Mouse (Mus musculus) bone marrow macrophage, adult 2 months (primary cell): ENCODE results near the gene Akap1. TPM values are rescaled to one million over a fixed set of nuclear protein-coding genes. Genes with fewer than 3 reads are reported as not detected.
A peak's percentile ranks its signal among the peaks of the same experiment; 100 is the strongest.
"Not testable (repeated sequence)": the region's sequence is repeated elsewhere in the genome, so short reads cannot be mapped to it uniquely, and the experiment has no call there.

Experiments used
- H3K27ac ChIP-seq: 2 replicates; pipeline ENCODE4 v1.5.1; 2012; ENCODE audit warnings: low read depth, low read length; ENCODE audit not compliant: insufficient read depth
- H3K4me1 ChIP-seq: 2 replicates; pipeline ENCODE4 v1.6.1; 2012; ENCODE audit warnings: low read length; ENCODE audit not compliant: control insufficient read depth, insufficient read depth
- H3K4me3 ChIP-seq: 2 replicates; pipeline ENCODE4 v1.5.1; 2012; ENCODE audit warnings: mild to moderate bottlenecking, low read length, moderate library complexity; ENCODE audit not compliant: insufficient read depth
- CTCF ChIP-seq: IDR thresholded peaks from 2 replicates; pipeline ENCODE4 v1.5.1; 2012; ENCODE audit warnings: low read depth, mild to moderate bottlenecking, low read length, moderate library complexity
- POLR2A ChIP-seq: IDR thresholded peaks from 2 replicates; pipeline ENCODE4 v1.6.1; 2012; ENCODE audit warnings: mild to moderate bottlenecking, low read depth, low read length, borderline replicate concordance
- polyA plus RNA-seq: library from polyadenylated mRNA; stranded (reverse); fragments of >200 nt; gene quantifications from 2 replicates; pipeline ENCODE4 v1.2.4, GENCODE M21; 2012; ENCODE audit not compliant: missing spikeins, insufficient read depth, insufficient read length

Akap1 gene
- polyA plus RNA-seq, 1 experiment: 6.9 TPM

GRCm38 (mm10) chr11:88897624-88898379, 33.4 kb upstream of the Akap1 start:
- no peak overlapping the region for H3K4me3 ChIP-seq
- TF ChIP-seq POLR2A: no peak
- TF ChIP-seq CTCF: no peak

GRCm38 (mm10) chr11:88895800-88896232, 31.4 kb upstream of the Akap1 start:
- not testable (repeated sequence) for H3K4me1 ChIP-seq, H3K27ac ChIP-seq, H3K4me3 ChIP-seq

More at GRCm38 (mm10) chr11:88897624-88898379, 33.4 kb upstream of the Akap1 start:
- H3K4me1 ChIP-seq: no peaks in the 10 kb centered on the region
- no peak overlapping the region for H3K27ac ChIP-seq

- not testable (repeated sequence) for H3K4me3 ChIP-seq, H3K4me1 ChIP-seq, H3K27ac ChIP-seq
These were observed 30.8 kb upstream of the Akap1 start for GRCm38 (mm10) chr11:88895235-88895634.

GRCm38 (mm10) chr11:88894279-88894678, 29.9 kb upstream of the Akap1 start:
- H3K27ac ChIP-seq, H3K4me1 ChIP-seq: not testable (repeated sequence)
- H3K4me3 ChIP-seq: peak overlapping the region; percentile 23

GRCm38 (mm10) chr11:88893501-88893900, 29.1 kb upstream of the Akap1 start:
- H3K4me3 ChIP-seq, H3K27ac ChIP-seq, H3K4me1 ChIP-seq: not testable (repeated sequence)

GRCm38 (mm10) chr11:88892789-88893188, 28.4 kb upstream of the Akap1 start:
- H3K4me3 ChIP-seq, H3K27ac ChIP-seq, H3K4me1 ChIP-seq: not testable (repeated sequence)

GRCm38 (mm10) chr11:88891921-88892561, 27.7 kb upstream of the Akap1 start:
- H3K4me1 ChIP-seq, H3K27ac ChIP-seq, H3K4me3 ChIP-seq: not testable (repeated sequence)

GRCm38 (mm10) chr11:88891446-88891845, 27.1 kb upstream of the Akap1 start:
- not testable (repeated sequence) for H3K4me1 ChIP-seq, H3K27ac ChIP-seq, H3K4me3 ChIP-seq

GRCm38 (mm10) chr11:88890904-88891303, 26.5 kb upstream of the Akap1 start:
- not testable (repeated sequence) for H3K4me3 ChIP-seq, H3K27ac ChIP-seq, H3K4me1 ChIP-seq

- Histone ChIP-seq H3K4me1 (no peaks in the 10 kb centered on the region), H3K4me3 (no peak overlapping the region), H3K27ac (no peak overlapping the region)
- no peak for TF ChIP-seq CTCF
- TF ChIP-seq POLR2A: no peak
These were observed 24.6 kb upstream of the Akap1 start for GRCm38 (mm10) chr11:88888996-88889395.

GRCm38 (mm10) chr11:88884376-88885065, 20.1 kb upstream of the Akap1 start:
- no peak overlapping the region for H3K4me3 ChIP-seq
- no peaks in the 10 kb centered on the region for H3K4me1 ChIP-seq
- TF ChIP-seq POLR2A: no peak
- no peak for TF ChIP-seq CTCF
- H3K27ac ChIP-seq: no peak overlapping the region
